Mouse (Mus musculus): ENCODE data around the gene Cpne8. TPM values are rescaled to one million over a fixed set of nuclear protein-coding genes. Genes with fewer than 3 reads are reported as not detected.
"Not testable (repeated sequence)": the region's sequence is repeated elsewhere in the genome, so short reads cannot be mapped to it uniquely, and the experiment has no call there.

Gene Cpne8
- polyA plus RNA-seq, 1 experiment: 5.0 TPM

- no peaks in the 10 kb centered on the region for H3K36me3 ChIP-seq (ENCODE audit: control insufficient read depth, insufficient read depth, low read length, poor library complexity, severe bottlenecking)
- no peak overlapping the region for H3K4me3 ChIP-seq (ENCODE audit: low read depth, low read length)
- no peaks in the 10 kb centered on the region for H3K27me3 ChIP-seq (ENCODE audit: control insufficient read depth, insufficient read depth, low read length, poor library complexity, severe bottlenecking)
- H3K27ac ChIP-seq (ENCODE audit: insufficient read depth, low read length): no peak overlapping the region
- TF ChIP-seq EP300 (IDR thresholded peaks at IDR 0.05; ENCODE audit: insufficient read depth, low read depth, low read length) (no peak), POLR2A (IDR thresholded peaks at IDR 0.05; ENCODE audit: insufficient read depth, low read length) (no peak), CTCF (IDR thresholded peaks at IDR 0.05; ENCODE audit: low read depth, low read length) (no peak)
- no peaks in the 10 kb centered on the region for H3K9me3 ChIP-seq (replicated peaks; ENCODE audit: control insufficient read depth, insufficient read depth, low read length, poor library complexity, severe bottlenecking)
- H3K9ac ChIP-seq (ENCODE audit: low read depth, poor library complexity, severe bottlenecking): no peak overlapping the region
- H3K4me1 ChIP-seq (ENCODE audit: control insufficient read depth, insufficient read depth, low read length): no peaks in the 10 kb centered on the region
Measured at GRCm38 (mm10) chr15:90497080-90497479, 182.2 kb downstream of the Cpne8 start.

DNA sequence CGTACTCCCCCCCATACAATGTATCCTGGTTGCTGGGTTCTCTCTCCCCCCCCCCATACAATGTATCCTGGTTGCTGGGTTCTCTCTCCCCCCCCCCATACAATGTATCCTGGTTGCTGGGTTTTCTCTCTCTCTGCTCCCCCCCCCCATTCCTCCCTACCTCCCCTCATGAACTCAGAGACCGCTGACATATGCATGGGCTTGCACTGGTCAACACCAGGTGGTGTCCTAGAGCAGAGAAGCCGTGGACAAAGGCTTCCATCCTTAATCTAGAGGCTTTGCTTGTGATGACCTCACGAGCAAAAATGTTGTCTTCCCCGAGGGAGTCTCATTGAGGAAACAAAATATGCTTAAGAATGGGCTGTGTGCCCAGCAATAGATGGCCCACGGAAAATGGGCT lies 187.7 kb downstream of the Cpne8 start:
- no peak for TF ChIP-seq POLR2A (IDR thresholded peaks at IDR 0.05; ENCODE audit: insufficient read depth, low read length)
- no peak for TF ChIP-seq EP300 (IDR thresholded peaks at IDR 0.05; ENCODE audit: insufficient read depth, low read depth, low read length)
- TF ChIP-seq CTCF (IDR thresholded peaks at IDR 0.05; ENCODE audit: low read depth, low read length): no peak
- no peaks in the 10 kb centered on the region for H3K9me3 ChIP-seq (replicated peaks; ENCODE audit: control insufficient read depth, insufficient read depth, low read length, poor library complexity, severe bottlenecking)
- no peak overlapping the region for H3K27ac ChIP-seq (ENCODE audit: insufficient read depth, low read length)
- no peak overlapping the region for H3K9ac ChIP-seq (ENCODE audit: low read depth, poor library complexity, severe bottlenecking)
- H3K27me3 ChIP-seq (ENCODE audit: control insufficient read depth, insufficient read depth, low read length, poor library complexity, severe bottlenecking): no peaks in the 10 kb centered on the region
- H3K36me3 ChIP-seq (ENCODE audit: control insufficient read depth, insufficient read depth, low read length, poor library complexity, severe bottlenecking): no peaks in the 10 kb centered on the region
- H3K4me3 ChIP-seq (ENCODE audit: low read depth, low read length): no peak overlapping the region
- no peaks in the 10 kb centered on the region for H3K4me1 ChIP-seq (ENCODE audit: control insufficient read depth, insufficient read depth, low read length)

GRCm38 (mm10) chr15:90490186-90490585 lies 189.0 kb downstream of the Cpne8 start:
- Histone ChIP-seq H3K27me3 (ENCODE audit: control insufficient read depth, insufficient read depth, low read length, poor library complexity, severe bottlenecking) (no peaks in the 10 kb centered on the region), H3K4me1 (ENCODE audit: control insufficient read depth, insufficient read depth, low read length) (no peaks in the 10 kb centered on the region), H3K9me3 (replicated peaks; ENCODE audit: control insufficient read depth, insufficient read depth, low read length, poor library complexity, severe bottlenecking) (no peaks in the 10 kb centered on the region), H3K36me3 (ENCODE audit: control insufficient read depth, insufficient read depth, low read length, poor library complexity, severe bottlenecking) (no peaks in the 10 kb centered on the region), H3K9ac (ENCODE audit: low read depth, poor library complexity, severe bottlenecking) (no peak overlapping the region), H3K4me3 (ENCODE audit: low read depth, low read length) (no peak overlapping the region), H3K27ac (ENCODE audit: insufficient read depth, low read length) (no peak overlapping the region)
- TF ChIP-seq CTCF (IDR thresholded peaks at IDR 0.05; ENCODE audit: low read depth, low read length) (no peak), EP300 (IDR thresholded peaks at IDR 0.05; ENCODE audit: insufficient read depth, low read depth, low read length) (no peak), POLR2A (IDR thresholded peaks at IDR 0.05; ENCODE audit: insufficient read depth, low read length) (no peak)

- H3K9ac ChIP-seq (ENCODE audit: low read depth, poor library complexity, severe bottlenecking); H3K4me3 ChIP-seq (ENCODE audit: low read depth, low read length); H3K27me3 ChIP-seq (ENCODE audit: control insufficient read depth, insufficient read depth, low read length, poor library complexity, severe bottlenecking); H3K36me3 ChIP-seq (ENCODE audit: control insufficient read depth, insufficient read depth, low read length, poor library complexity, severe bottlenecking); H3K4me1 ChIP-seq (ENCODE audit: control insufficient read depth, insufficient read depth, low read length); H3K27ac ChIP-seq (ENCODE audit: insufficient read depth, low read length); H3K9me3 ChIP-seq (replicated peaks; ENCODE audit: control insufficient read depth, insufficient read depth, low read length, poor library complexity, severe bottlenecking): not testable (repeated sequence)
Measured at GRCm38 (mm10) chr15:90470561-90470960, 208.7 kb downstream of the Cpne8 start.

DNA sequence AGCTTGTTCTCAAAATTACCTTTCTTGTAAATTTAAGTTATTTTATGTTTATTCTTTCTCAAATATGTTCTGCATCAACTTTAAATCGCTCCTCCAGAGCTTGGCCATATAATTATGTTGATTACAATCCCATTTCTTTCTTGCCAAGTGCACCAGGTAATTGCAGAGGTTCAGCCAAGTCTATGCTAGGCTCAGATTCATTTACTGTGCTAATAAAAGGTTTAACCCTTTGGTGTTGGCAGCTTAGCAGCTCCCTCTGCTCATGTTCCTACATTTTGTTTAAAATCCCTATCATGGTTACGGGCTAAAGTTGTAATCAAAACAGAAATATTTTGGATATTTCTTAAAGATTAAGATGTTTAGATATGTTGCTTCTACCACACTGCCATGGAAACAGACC lies 216.0 kb downstream of the Cpne8 start:
- Histone ChIP-seq H3K27me3 (ENCODE audit: control insufficient read depth, insufficient read depth, low read length, poor library complexity, severe bottlenecking) (no peaks in the 10 kb centered on the region), H3K9ac (ENCODE audit: low read depth, poor library complexity, severe bottlenecking) (no peak overlapping the region), H3K4me1 (ENCODE audit: control insufficient read depth, insufficient read depth, low read length) (no peaks in the 10 kb centered on the region), H3K9me3 (replicated peaks; ENCODE audit: control insufficient read depth, insufficient read depth, low read length, poor library complexity, severe bottlenecking) (no peaks in the 10 kb centered on the region; the same call in 1 of the 2 replicates), H3K36me3 (ENCODE audit: control insufficient read depth, insufficient read depth, low read length, poor library complexity, severe bottlenecking) (no peaks in the 10 kb centered on the region), H3K27ac (ENCODE audit: insufficient read depth, low read length) (no peak overlapping the region), H3K4me3 (ENCODE audit: low read depth, low read length) (no peak overlapping the region)
- TF ChIP-seq POLR2A (IDR thresholded peaks at IDR 0.05; ENCODE audit: insufficient read depth, low read length): no peak
- TF ChIP-seq EP300 (IDR thresholded peaks at IDR 0.05; ENCODE audit: insufficient read depth, low read depth, low read length): no peak
- TF ChIP-seq CTCF (IDR thresholded peaks at IDR 0.05; ENCODE audit: low read depth, low read length): no peak

GRCm38 (mm10) chr15:90446076-90446475 lies 233.2 kb downstream of the Cpne8 start:
- no peak for TF ChIP-seq CTCF (IDR thresholded peaks at IDR 0.05; ENCODE audit: low read depth, low read length)
- TF ChIP-seq EP300 (IDR thresholded peaks at IDR 0.05; ENCODE audit: insufficient read depth, low read depth, low read length): no peak
- TF ChIP-seq POLR2A (IDR thresholded peaks at IDR 0.05; ENCODE audit: insufficient read depth, low read length): no peak
- no peak overlapping the region for H3K4me3 ChIP-seq (ENCODE audit: low read depth, low read length)
- no peaks in the 10 kb centered on the region for H3K27me3 ChIP-seq (ENCODE audit: control insufficient read depth, insufficient read depth, low read length, poor library complexity, severe bottlenecking)
- no peak overlapping the region for H3K9ac ChIP-seq (ENCODE audit: low read depth, poor library complexity, severe bottlenecking)
- H3K36me3 ChIP-seq (ENCODE audit: control insufficient read depth, insufficient read depth, low read length, poor library complexity, severe bottlenecking): no peaks in the 10 kb centered on the region
- H3K4me1 ChIP-seq (ENCODE audit: control insufficient read depth, insufficient read depth, low read length): no peaks in the 10 kb centered on the region
- no peaks in the 10 kb centered on the region for H3K9me3 ChIP-seq (replicated peaks; ENCODE audit: control insufficient read depth, insufficient read depth, low read length, poor library complexity, severe bottlenecking)
- H3K27ac ChIP-seq (ENCODE audit: insufficient read depth, low read length): no peak overlapping the region
